Mouse (Mus musculus) lung, postnatal 4 days (tissue): ENCODE data around the gene Hpse2.

ENCODE experiments used
- DNase-seq, 2 experiments: peaks; one replicate each; pipeline ENCODE4 v3.0.0; 2021

The Hpse2 gene

DNA sequence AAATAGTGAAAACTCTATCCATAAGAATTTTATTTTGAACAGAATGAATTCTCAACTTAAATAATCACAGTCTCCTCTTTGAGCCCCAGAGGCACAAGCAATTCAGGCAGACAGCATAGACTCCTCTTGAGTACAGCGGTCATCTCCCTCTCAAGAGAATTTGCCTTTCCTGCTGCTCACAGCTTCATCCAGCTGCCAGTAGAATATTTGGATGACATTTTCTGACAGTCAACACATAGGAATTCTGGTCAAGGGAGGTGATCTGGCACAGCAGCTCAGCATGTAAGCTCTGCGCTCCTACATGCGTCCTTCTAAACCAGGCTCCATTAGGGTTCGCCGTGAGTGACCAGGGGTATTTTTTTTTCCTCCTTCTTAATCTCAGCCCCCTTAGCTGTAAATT, 232.6 kb downstream of the Hpse2 start:
- DNase-seq = no peak

GRCm38 (mm10) chr19:43147901-43148300, 240.3 kb downstream of the Hpse2 start:
- no peak for DNase-seq

GRCm38 (mm10) chr19:43146820-43147219, 241.3 kb downstream of the Hpse2 start:
- no peak for DNase-seq

DNA sequence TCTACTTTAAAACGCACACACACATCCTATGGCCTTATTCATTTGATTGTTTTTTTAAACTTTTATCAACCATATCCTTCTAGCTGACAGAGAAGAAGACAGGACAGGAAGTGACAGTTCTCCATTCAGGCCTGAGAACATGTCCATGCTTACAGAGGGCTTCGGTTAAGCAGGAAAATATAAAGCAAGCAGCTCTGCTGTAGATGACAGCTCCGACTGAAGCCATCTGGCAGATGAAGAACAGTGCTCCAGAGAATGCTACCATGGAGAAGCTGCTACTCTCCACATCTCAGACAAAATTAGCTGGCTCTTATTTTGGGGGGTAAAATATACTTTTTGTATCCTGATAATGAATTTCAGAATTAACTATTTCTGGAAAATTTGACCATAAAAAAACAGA, 246.5 kb downstream of the Hpse2 start:
- no peak for DNase-seq

- DNase-seq = peak; percentile 13 to 33
Measured at GRCm38 (mm10) chr19:43109796-43110195, 278.4 kb downstream of the Hpse2 start.

GRCm38 (mm10) chr19:43096915-43097314, 291.2 kb downstream of the Hpse2 start:
- DNase-seq = no peak

DNA sequence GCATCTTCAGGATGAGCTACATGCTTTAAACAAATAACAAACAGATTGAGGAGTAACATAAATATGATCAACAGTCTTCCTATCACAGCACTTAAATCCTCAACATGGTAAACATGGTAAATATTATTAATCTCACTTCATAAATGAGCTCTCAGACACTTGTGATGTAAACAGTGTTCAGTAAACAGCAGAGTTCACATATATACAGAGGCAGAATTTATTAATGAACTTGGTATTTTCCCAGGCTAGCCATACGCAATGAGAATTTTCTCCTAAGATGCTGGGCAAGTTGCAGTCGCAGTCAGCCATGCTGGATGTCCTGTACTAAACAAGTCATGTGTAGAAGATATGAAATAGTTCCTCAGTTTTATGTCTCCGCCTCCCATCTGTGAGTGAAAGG, 300.9 kb downstream of the Hpse2 start:
- DNase-seq = no peak

DNA sequence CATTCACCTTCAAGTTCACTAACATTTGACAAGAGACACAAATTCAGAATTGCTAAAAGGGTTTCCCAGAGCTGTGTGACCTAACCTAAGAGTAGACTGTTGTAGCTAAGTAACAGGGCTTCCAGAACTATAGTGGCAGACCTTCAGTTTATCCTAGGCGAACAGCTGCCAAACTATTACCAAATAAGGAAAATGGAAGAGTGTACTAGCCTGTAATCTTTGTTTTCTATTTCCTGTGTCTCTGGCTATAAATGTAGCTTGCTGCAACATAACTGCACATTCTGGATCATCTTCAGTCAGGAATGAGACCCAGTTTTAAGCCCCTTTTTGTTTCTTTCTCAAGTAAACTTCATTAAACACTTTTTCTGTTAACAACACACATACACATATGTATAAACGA, 324.0 kb downstream of the Hpse2 start:
- DNase-seq = no peak

GRCm38 (mm10) chr19:43044506-43044905, 343.6 kb downstream of the Hpse2 start:
- no peak for DNase-seq

- DNase-seq = no peak
Measured at GRCm38 (mm10) chr19:43042721-43043120, 345.4 kb downstream of the Hpse2 start.

GRCm38 (mm10) chr19:43042211-43042610, 345.9 kb downstream of the Hpse2 start:
- no peak for DNase-seq

DNA sequence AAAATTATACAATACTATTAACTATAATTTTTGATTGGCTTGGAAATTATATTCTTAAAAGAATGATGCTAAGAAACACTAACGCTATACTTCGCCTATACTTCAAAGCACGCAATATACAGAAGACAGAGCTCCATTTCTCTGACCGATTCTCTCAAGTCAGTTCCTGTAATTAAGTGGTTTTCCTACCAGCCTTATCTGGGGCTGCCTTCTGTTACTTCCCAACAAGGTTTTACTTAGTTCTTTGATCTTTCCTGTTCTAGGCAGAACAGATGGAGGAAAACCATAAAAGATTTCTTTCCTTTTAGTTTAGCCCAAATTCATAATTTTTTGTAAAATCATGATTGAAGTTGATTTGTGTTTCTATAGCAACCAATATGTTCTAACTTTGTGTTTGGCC, 351.8 kb downstream of the Hpse2 start:
- DNase-seq = no peak

DNA sequence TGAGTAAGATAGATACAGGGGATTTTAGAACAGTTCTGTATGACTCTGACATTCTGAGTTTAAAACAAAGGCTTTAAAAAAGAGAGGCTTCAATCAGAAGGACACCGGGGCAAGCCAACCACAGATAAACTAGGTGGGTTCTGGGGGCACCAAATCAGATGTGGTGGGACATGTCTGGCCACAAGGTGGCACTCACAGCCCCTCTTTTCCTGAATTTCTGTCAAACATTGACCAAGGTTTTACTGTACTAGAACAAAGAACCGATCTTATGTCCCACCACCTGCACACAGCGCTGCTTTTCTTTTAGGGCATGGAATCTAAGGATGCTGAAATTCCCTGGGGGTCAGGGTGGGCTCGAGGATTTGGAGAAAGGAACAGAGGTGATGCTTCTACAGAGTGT, 360.9 kb downstream of the Hpse2 start:
- peak; percentile 39 to 62 for DNase-seq

GRCm38 (mm10) chr19:43022611-43023173, 365.5 kb downstream of the Hpse2 start:
- no peak for DNase-seq

DNA sequence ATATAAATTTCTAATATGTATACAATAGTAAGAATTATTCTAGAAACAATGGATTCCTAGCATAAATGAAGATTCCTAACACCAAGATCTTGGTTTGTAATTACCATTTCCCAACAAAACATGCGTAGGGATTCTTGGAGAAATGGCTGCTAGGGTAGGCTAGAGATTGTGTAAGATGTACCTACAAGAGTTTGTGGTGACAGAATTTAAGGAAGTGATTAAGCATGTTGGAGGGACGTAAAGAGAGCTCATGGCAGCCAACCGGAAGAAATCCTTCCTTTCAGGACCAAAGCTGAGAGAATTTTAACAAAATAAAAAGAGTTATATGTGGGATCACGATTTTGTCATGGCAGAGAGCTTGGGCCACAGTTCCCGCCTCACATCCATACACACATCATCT, 369.4 kb downstream of the Hpse2 start:
- no peak for DNase-seq

DNA sequence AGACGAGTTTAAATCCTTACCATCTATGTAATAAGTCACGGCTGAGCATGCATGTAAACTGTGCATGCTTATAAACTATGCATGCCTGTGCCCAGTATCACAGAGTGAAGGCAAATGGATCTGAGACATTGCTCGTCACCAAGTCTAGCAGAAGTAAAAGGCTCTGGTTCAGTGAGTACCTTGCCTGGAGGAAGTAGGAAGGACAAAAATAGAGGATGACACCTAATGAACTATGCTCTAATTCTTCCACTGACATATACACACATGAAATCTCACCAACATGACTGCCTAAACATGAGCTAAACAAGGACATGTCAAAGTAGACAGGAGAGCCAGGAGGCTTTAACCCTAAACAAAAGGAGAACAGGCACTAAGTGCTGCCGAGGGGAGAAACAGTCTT, 391.7 kb downstream of the Hpse2 start:
- no peak for DNase-seq

GRCm38 (mm10) chr19:42988833-42989232, 399.3 kb downstream of the Hpse2 start:
- DNase-seq = no peak

GRCm38 (mm10) chr19:42986315-42986701, 401.8 kb downstream of the Hpse2 start:
- peak in 1 of 2 experiments; percentile 6 for DNase-seq

DNA sequence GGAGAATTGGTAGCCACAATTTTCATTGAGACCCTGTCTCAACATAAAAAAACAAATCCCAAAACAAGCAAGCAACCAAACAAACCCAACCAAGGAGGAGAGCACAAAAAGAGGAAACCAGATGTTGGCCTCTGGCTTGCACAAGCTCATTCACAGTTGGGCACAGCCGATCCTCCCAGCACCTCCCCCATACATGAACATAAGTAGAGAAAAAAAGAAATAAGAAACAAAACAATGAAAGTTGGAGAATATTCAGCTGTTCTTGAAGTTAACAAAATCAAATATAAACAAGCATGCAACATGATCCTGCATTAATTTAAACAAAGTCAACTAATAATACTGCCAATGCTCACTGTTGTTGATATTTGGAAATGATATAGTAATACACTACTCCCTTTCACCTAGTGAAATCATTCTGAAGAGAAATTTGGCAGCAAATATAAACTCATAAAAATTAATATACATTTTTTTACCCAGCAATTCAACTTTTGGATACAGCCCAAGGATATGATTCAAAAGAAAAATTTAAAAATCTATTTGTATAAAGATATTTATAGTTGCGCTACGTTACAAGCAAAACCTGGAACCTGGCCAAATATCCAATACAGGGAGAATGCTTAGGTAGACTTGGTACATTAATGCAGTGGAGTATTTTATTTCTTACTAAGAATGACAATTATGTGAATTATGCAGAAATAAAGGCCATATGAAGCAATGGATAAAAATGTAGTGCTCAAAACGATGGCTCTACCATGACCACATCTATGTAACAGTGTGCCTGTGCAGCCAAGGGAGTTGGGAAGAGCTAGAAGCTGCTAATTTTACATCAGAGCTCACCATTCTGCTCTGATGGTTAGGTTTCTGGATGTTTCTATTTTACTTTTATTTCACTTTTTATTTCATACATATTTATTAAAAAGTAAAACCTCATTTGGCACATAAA, 402.5 kb downstream of the Hpse2 start:
- no peak for DNase-seq

GRCm38 (mm10) chr19:42980537-42980936, 407.6 kb downstream of the Hpse2 start:
- no peak for DNase-seq

DNA sequence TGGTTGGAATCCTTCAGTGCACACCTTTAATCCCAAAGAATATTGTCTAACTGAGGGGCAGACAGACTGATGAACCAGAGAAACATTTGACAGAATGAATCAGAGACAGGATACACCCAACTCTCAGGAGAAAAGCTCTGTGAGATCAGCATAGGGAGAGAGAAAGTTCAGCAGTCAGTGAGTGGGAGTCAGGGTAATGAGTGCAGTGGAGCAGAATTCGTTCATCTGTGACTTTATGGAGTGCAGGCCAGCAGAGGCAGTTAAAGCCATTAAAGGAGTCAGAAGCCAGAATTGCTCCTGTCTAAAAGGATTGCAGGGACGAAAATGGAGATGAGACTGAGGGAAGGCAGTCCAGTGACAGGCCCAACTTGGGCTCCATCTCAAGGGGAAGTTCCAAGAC, 410.2 kb downstream of the Hpse2 start:
- DNase-seq = no peak

DNA sequence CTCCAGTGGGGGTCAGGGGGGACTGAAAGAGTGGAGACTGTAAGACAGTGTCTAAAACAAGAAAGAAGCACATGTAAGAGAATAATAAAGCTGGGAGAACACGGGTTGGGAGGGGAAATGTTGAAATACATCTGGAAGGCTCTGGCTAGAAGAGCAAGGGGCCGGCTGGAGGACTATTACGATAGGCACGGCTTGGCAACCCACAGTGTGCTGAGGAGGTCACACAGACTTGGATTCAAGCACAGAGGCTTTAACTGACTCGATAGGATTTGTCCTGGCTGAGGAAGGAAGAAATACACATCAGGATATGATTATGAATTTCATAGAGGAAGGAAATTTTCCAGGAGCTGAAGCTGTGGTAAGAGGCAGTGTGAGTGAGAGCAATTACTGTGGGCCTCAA, 414.4 kb downstream of the Hpse2 start:
- DNase-seq = no peak

DNA sequence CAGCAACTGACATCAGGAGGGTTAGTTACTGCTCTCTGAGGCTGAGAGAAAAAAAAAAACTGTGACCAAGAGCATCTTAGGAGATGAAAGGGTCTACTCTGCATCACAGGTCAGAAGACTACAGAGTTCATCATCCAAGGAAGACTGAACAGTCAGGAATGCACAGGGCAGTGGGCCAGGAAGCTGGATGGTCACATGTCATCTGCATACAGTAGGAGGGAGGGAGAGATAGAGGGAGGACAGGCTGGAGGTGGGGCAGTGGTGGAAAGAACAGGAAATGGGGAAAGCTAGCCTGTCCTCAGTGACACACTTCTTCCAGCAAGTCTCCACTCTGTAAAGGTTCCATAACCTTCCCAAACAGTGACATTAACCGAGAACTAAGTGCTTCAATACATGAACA, 423.0 kb downstream of the Hpse2 start:
- peak in 1 of 2 experiments; percentile 28 for DNase-seq

- no peak for DNase-seq
Measured at GRCm38 (mm10) chr19:42948114-42948636, 440.0 kb downstream of the Hpse2 start.
